Mouse (Mus musculus) MEL (cell line): ENCODE measurements at regions not wholly inside any gene's neighbourhood (a gene's known extent, or its start where the extent isn't known, plus 50 kb on each side); places are given as distances from the start of the nearest gene placed in this dataset.
A peak's percentile ranks its signal among the peaks of the same experiment; 100 is the strongest.

Experiments
- CHD1 ChIP-seq: IDR thresholded peaks from 2 replicates; pipeline ENCODE4 v1.6.1; 2012; ENCODE audit warnings: low read depth, mild to moderate bottlenecking, inconsistent platforms, low read length, improper control_type of control experiment
- CTCF ChIP-seq, 3 experiments: IDR thresholded peaks in 2 of 3; conservative IDR thresholded peaks in 1 of 3; 2 replicates each; pipeline ENCODE4 v1.5.1; 2011 to 2012; ENCODE audit warnings: low read length in 3 of 3, low read depth in 2 of 3, mild to moderate bottlenecking in 2 of 3, improper control_type of control experiment in 1 of 3, inconsistent platforms in 1 of 3, mixed read lengths in 1 of 3, moderate library complexity in 1 of 3; ENCODE audit not compliant: control insufficient read depth in 1 of 3, insufficient read depth in 1 of 3, poor library complexity in 1 of 3, severe bottlenecking in 1 of 3
- POLR2A ChIP-seq, 2 experiments: IDR thresholded peaks; 2 replicates each; pipeline ENCODE4 v1.6.1; 2011 to 2012; ENCODE audit warnings: low read length in 2 of 2, mild to moderate bottlenecking in 2 of 2, control low read depth in 1 of 2, improper control_type of control experiment in 1 of 2, low read depth in 1 of 2, moderate library complexity in 1 of 2; ENCODE audit not compliant: control insufficient read depth in 1 of 2, insufficient read depth in 1 of 2, poor library complexity in 1 of 2
- ZNF384 ChIP-seq: IDR thresholded peaks from 2 replicates; pipeline ENCODE4 v1.6.1; 2012; ENCODE audit warnings: low read depth, mild to moderate bottlenecking, inconsistent platforms, low read length, improper control_type of control experiment

DNA sequence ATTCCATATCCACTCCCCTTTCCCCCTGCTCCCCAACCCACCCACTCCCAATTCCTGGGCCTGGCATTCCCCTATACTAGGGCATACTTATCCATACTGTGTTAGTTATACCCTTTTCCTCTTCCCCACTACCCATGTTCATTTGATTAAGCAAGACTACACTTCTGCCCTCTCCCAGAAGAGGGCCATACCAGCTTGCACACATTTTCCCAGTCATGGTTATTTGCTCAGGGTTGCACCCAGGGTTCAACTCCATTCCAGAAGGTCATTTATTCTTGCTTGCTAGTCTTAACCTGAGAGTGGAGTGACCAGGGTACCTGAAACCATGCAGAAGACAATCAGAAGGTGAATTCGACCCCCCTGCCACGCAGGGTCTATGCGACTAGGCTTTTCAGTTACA, 113.4 kb downstream of the Nab1 start:
- TF ChIP-seq CTCF (IDR thresholded peaks at IDR 0.05 in 2 of 3, conservative IDR thresholded peaks at IDR 0.05 in 1 of 3; ENCODE audit: control insufficient read depth in 1 of 3, insufficient read depth in 1 of 3, low read depth in 2 of 3, low read length in 3 of 3, poor library complexity in 1 of 3, severe bottlenecking in 1 of 3) (peak in 1 of 3 experiments; percentile 6; a peak in 1 of 6 replicates), ZNF384 (no peak), POLR2A (IDR thresholded peaks at IDR 0.05; ENCODE audit: control insufficient read depth in 1 of 2, insufficient read depth in 1 of 2, low read depth in 1 of 2, low read length in 2 of 2, poor library complexity in 1 of 2) (no peak), CHD1 (no peak)
